Mouse (Mus musculus) spleen, adult 2 months (tissue): ENCODE data around the gene Plxna4.

ENCODE experiments used
- CTCF ChIP-seq: fragments of 200-500 bp; IDR thresholded peaks from 2 replicates; pipeline ENCODE4 v1.5.1; 2011; ENCODE audit warnings: mild to moderate bottlenecking, inconsistent platforms; ENCODE audit not compliant: insufficient read depth, insufficient read length, insufficient replicate concordance; ENCODE audit errors: extremely low read depth
- POLR2A ChIP-seq: fragments of 200-500 bp; IDR thresholded peaks from 2 replicates; pipeline ENCODE4 v1.6.1; 2011; ENCODE audit warnings: low read depth, low read length, inconsistent platforms

- no peak for TF ChIP-seq CTCF
- no peak for TF ChIP-seq POLR2A
Measured at GRCm38 (mm10) chr6:32321187-32321586, 266.8 kb downstream of the Plxna4 start.
